Mouse (Mus musculus) liver, embryonic 14.5 days (tissue): ENCODE measurements around the gene Dok5. TPM values are rescaled to one million over a fixed set of nuclear protein-coding genes. Genes with fewer than 3 reads are reported as not detected.

Experiments used
- ATAC-seq: fragments of 200-750 bp; cut with Nextera tagmentation; 2 replicates; pipeline ENCODE4 v1.8.0; 2017; ENCODE audit warnings: moderate number of reproducible peaks, mild to moderate bottlenecking, moderate library complexity; ENCODE audit not compliant: insufficient read depth
- DNase-seq, 3 experiments: peaks; one replicate each; pipeline ENCODE4 v3.0.0-alpha.2; 2012 to 2013; ENCODE audit warnings: low read depth in 3 of 3, low spot score in 3 of 3
- H3K27ac ChIP-seq: fragments of 300-500 bp; sonication (generic); 2 replicates; pipeline ENCODE4 v1.5.1; 2014; ENCODE audit warnings: moderate library complexity, mild to moderate bottlenecking, control low read depth, inconsistent platforms
- H3K27me3 ChIP-seq: fragments of 300-500 bp; sonication (generic); 2 replicates; pipeline ENCODE4 v1.6.1; 2014; ENCODE audit warnings: mild to moderate bottlenecking, low read length, moderate library complexity; ENCODE audit not compliant: control insufficient read depth, insufficient read depth
- H3K36me3 ChIP-seq: fragments of 300-500 bp; sonication (generic); replicated peaks from 2 replicates; pipeline ENCODE4 v1.6.1; 2014; ENCODE audit warnings: low read depth; ENCODE audit not compliant: control insufficient read depth, insufficient read depth
- H3K4me1 ChIP-seq, 2 experiments: fragments of 200-500 bp in 1 of 2; fragments of 300-500 bp in 1 of 2; sonication (generic) in 1 of 2; replicated peaks; 2 replicates each; pipeline ENCODE4 v1.6.1; 2012 to 2014; ENCODE audit warnings: antibody characterized with exemption in 1 of 2, inconsistent platforms in 1 of 2, low read length in 1 of 2; ENCODE audit not compliant: control insufficient read depth in 2 of 2, insufficient read depth in 2 of 2
- H3K4me2 ChIP-seq: fragments of 300-500 bp; sonication (generic); 2 replicates; pipeline ENCODE4 v1.6.1; 2014; ENCODE audit warnings: low read depth, mild to moderate bottlenecking, control low read depth, moderate library complexity
- H3K4me3 ChIP-seq, 2 experiments: fragments of 200-500 bp in 1 of 2; fragments of 300-500 bp in 1 of 2; sonication (generic) in 1 of 2; 2 replicates each; pipeline ENCODE4 v1.5.1; 2012 to 2014; ENCODE audit warnings: low read depth in 2 of 2, low read length in 2 of 2, mild to moderate bottlenecking in 2 of 2, control low read depth in 1 of 2, inconsistent platforms in 1 of 2, moderate library complexity in 1 of 2; ENCODE audit not compliant: insufficient read depth in 1 of 2
- H3K9ac ChIP-seq: fragments of 300-500 bp; sonication (generic); replicated peaks from 2 replicates; pipeline ENCODE4 v1.6.1; 2014; ENCODE audit warnings: mild to moderate bottlenecking, control low read depth, moderate library complexity
- H3K9me3 ChIP-seq: fragments of 300-500 bp; sonication (generic); 2 replicates; pipeline ENCODE4 v1.6.1; 2016; ENCODE audit warnings: low read length, mixed read lengths; ENCODE audit not compliant: control insufficient read depth
- CTCF ChIP-seq: IDR thresholded peaks from 2 replicates; pipeline ENCODE4 v1.5.1; 2016; ENCODE audit warnings: antibody characterized with exemption, low read depth, control low read depth
- EP300 ChIP-seq: IDR thresholded peaks from 2 replicates; pipeline ENCODE4 v1.6.1; 2016; ENCODE audit warnings: antibody characterized with exemption, low read depth
- WGBS: fragments of 180-500 bp; shearing (Covaris S2); extraction: QIAGEN DNeasy Blood & Tissue Kit; methylation state at CpG from one replicate; pipeline ENCODE4 v1.1.7; 2014; ENCODE audit not compliant: insufficient replicate concordance; 5-methylcytosine and 5-hydroxymethylcytosine counted together
- polyA plus RNA-seq, 2 experiments: library from polyadenylated mRNA; depleted of rRNA in 1 of 2; stranded (reverse) in 1 of 2; unstranded in 1 of 2; fragments of >200 nt; fragmentation: Nextera tagmentation in 1 of 2; extraction: Ambion mirVana in 1 of 2; gene quantifications; 2 replicates each; pipeline versions ENCODE4 v1.2.1 to v1.2.3; 2012 to 2014

The Dok5 gene
- polyA plus RNA-seq, 2 experiments: 0.15 to 0.19 TPM

GRCm38 (mm10) chr2:170771555-170771954 is 39.9 kb downstream of the Dok5 start:
- no peaks in the 10 kb centered on the region for H3K36me3 ChIP-seq
- ATAC-seq (no peak), DNase-seq (no peak)
- TF ChIP-seq EP300 (no peak), CTCF (no peak)
- no peak overlapping the region for H3K4me3 ChIP-seq
- no peak overlapping the region for H3K27ac ChIP-seq
- no peaks in the 10 kb centered on the region for H3K4me1 ChIP-seq
- H3K9ac ChIP-seq: no peak overlapping the region
- no peaks in the 10 kb centered on the region for H3K9me3 ChIP-seq
- no peaks in the 10 kb centered on the region for H3K27me3 ChIP-seq
- 22% methylated on average over 1 of the region's 1 CpGs for WGBS
- H3K4me2 ChIP-seq: no peak overlapping the region

- WGBS: 12% methylated on average over 19 of the region's 19 CpGs
- no peak overlapping the region for H3K27ac ChIP-seq
Observed at GRCm38 (mm10) chr2:170772126-170772884, 40.7 kb downstream of the Dok5 start.

GRCm38 (mm10) chr2:170772885-170773270 is 41.3 kb downstream of the Dok5 start:
- no peak overlapping the region for H3K4me2 ChIP-seq
- H3K9me3 ChIP-seq: no peaks in the 10 kb centered on the region
- no peak for TF ChIP-seq CTCF
- no peak for TF ChIP-seq EP300
- no peaks in the 10 kb centered on the region for H3K4me1 ChIP-seq
- ATAC-seq (no peak), DNase-seq (no peak)
- H3K36me3 ChIP-seq: no peaks in the 10 kb centered on the region
- H3K4me3 ChIP-seq: no peak overlapping the region
- no peaks in the 10 kb centered on the region for H3K27me3 ChIP-seq
- H3K9ac ChIP-seq: no peak overlapping the region
- 32% methylated on average over 8 of the region's 8 CpGs for WGBS
- no peak overlapping the region for H3K27ac ChIP-seq

More at GRCm38 (mm10) chr2:170772126-170772884, 40.7 kb downstream of the Dok5 start:
- Histone ChIP-seq H3K27me3 (no peaks in the 10 kb centered on the region), H3K4me1 (no peaks in the 10 kb centered on the region), H3K9ac (no peak overlapping the region), H3K4me2 (no peak overlapping the region), H3K9me3 (no peaks in the 10 kb centered on the region), H3K4me3 (no peak overlapping the region), H3K36me3 (no peaks in the 10 kb centered on the region)
- TF ChIP-seq CTCF (no peak), EP300 (no peak)
- DNase-seq (no peak), ATAC-seq (no peak)

- 73% methylated on average over 15 of the region's 15 CpGs for WGBS
- Histone ChIP-seq H3K36me3 (no peaks in the 10 kb centered on the region), H3K9ac (no peak overlapping the region), H3K4me2 (no peak overlapping the region), H3K27me3 (no peaks in the 10 kb centered on the region), H3K9me3 (no peaks in the 10 kb centered on the region), H3K4me1 (no peaks in the 10 kb centered on the region), H3K27ac (no peak overlapping the region), H3K4me3 (no peak overlapping the region)
- DNase-seq (no peak), ATAC-seq (no peak)
- TF ChIP-seq CTCF (no peak), EP300 (no peak)
Observed at GRCm38 (mm10) chr2:170775577-170775976, 44.0 kb downstream of the Dok5 start.

- Histone ChIP-seq H3K36me3 (no peaks in the 10 kb centered on the region), H3K27ac (no peak overlapping the region), H3K4me1 (no peaks in the 10 kb centered on the region), H3K4me2 (no peak overlapping the region), H3K9me3 (no peaks in the 10 kb centered on the region), H3K4me3 (no peak overlapping the region), H3K27me3 (no peaks in the 10 kb centered on the region), H3K9ac (no peak overlapping the region)
- 75% methylated on average over 11 of the region's 11 CpGs for WGBS
- DNase-seq (no peak), ATAC-seq (no peak)
- TF ChIP-seq CTCF: no peak
- TF ChIP-seq EP300: no peak
Observed at GRCm38 (mm10) chr2:170776107-170776506, 44.5 kb downstream of the Dok5 start.
